Mouse (Mus musculus) liver, postnatal 0 days (tissue): ENCODE measurements at regions not wholly inside any gene's neighbourhood (a gene's known extent, or its start where the extent isn't known, plus 50 kb on each side); places are given as distances from the start of the nearest gene placed in this dataset.

Source experiments
- CTCF ChIP-seq: sonication (generic); IDR thresholded peaks from 2 replicates; pipeline ENCODE4 v1.5.1; 2016; ENCODE audit warnings: antibody characterized with exemption, low read depth
- EP300 ChIP-seq: IDR thresholded peaks from 2 replicates; pipeline ENCODE4 v1.6.1; 2016; ENCODE audit warnings: antibody characterized with exemption, low read depth, mild to moderate bottlenecking

DNA sequence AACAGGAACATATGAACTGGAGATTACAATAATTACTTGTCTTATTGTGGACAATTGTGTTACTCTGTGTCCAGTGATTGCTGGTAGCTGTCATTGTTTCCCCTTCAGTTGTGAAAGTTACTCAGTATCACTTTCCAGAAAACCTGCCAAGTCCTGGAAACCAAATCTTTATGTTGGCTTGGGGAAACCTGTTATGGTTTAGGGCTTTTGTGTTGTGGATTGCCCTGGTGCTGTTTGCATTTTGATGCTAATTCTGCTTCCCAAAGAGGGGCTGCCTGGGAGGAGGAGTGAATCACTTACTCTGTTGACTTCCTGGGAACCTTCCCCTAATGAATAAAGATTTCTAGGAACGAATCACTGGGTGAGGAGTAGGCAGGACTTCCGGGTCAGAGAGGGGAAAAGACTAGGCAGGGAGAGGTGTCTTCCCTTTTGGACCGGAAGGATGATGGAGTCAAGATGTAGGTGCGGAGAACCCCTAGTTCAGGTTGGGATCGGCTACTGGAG lies 321.6 kb downstream of the Nedd1 start:
- TF ChIP-seq EP300 (no peak), CTCF (no peak)
